31 mouse cellular contexts compared by ENCODE assay signal in the genomic region with DNA sequence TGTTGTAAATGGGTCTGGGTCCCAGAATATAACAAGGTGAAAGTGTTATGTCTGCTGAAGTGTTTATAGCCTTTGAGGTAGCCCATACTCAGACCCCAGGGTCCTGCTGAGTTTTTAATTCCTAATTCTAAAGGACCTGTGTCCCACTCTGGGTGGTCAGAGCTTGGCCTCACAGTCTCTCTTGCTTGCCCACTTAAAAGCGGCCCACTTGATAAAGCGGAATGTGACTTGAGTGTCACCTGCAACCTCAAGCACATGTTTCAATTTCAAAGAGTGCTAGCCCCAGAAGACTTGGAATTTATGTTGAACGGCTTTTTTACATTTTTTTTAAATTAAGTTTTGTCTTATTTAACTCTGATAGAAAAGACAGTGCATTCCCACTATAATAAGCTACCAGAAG. TPM values are rescaled to one million over a fixed set of nuclear protein-coding genes. Genes with fewer than 3 reads are reported as not detected.
DNase-seq lines count a peak whose midpoint lies in the region; ATAC-seq and TF ChIP-seq lines count a peak whose summit lies in the region.
"Had no signal": no experiment of that assay in that cellular context is flagged by ENCODE, and none has a peak within 500 bp of the region (broad histone marks: within the 10 kb centered on the region; RNA-seq: fewer than 3 reads in every experiment).

No protein-coding gene starts in this region.

- no peak for TF ChIP-seq CTCF in lung, embryonic 14.5 days (IDR thresholded peaks at IDR 0.05; ENCODE audit: low read depth)
- TF ChIP-seq CTCF in lung, adult 2 months (IDR thresholded peaks at IDR 0.05; ENCODE audit: insufficient read depth, low read length): no peak

- H3K9me3 ChIP-seq in lung, embryonic 14.5 days (ENCODE audit: low read depth, low read length): no peaks in the 10 kb centered on the region
- H3K9me3 ChIP-seq: embryonic facial prominence, embryonic 10.5 days; embryonic facial prominence, embryonic 13.5 days; forebrain, embryonic 12.5 days; forebrain, embryonic 15.5 days; heart, embryonic 10.5 days; heart, embryonic 13.5 days had no signal

- WGBS in lung, embryonic 14.5 days: 71% methylated on average over 3 of the region's 3 CpGs
- WGBS in lung, adult 2 months: 67% methylated on average over 3 of the region's 3 CpGs

- H3K27me3 ChIP-seq in lung, embryonic 14.5 days (ENCODE audit: insufficient read depth, low read length): no peaks in the 10 kb centered on the region
- H3K27me3 ChIP-seq: CH12.LX; embryonic facial prominence, embryonic 13.5 days; forebrain, embryonic 12.5 days; forebrain, embryonic 15.5 days; heart, embryonic 13.5 days had no signal

- TF ChIP-seq POLR2A in lung, adult 2 months (IDR thresholded peaks at IDR 0.05; ENCODE audit: borderline replicate concordance, extremely low read depth, low read depth, low read length): no peak

- no peak overlapping the region for H3K4me3 ChIP-seq in lung, embryonic 14.5 days (ENCODE audit: low read depth, low read length)
- no peak overlapping the region for H3K4me3 ChIP-seq in lung, adult 2 months (replicated peaks; ENCODE audit: extremely low read depth, low read depth, low read length)
- H3K4me3 ChIP-seq: embryonic facial prominence, embryonic 10.5 days; embryonic facial prominence, embryonic 13.5 days; erythroblast, embryonic 14.5 days; forebrain, embryonic 12.5 days; forebrain, embryonic 15.5 days; gastrocnemius, adult 2 months; heart, embryonic 10.5 days; heart, embryonic 13.5 days had no signal

- peak; percentile 32 for DNase-seq in lung, embryonic 14.5 days
- no peak for DNase-seq in lung, adult 2 months
- DNase-seq in lung, postnatal 10 days: peak; percentile 16
- DNase-seq in lung, postnatal 36 days: peak; percentile 29
- DNase-seq in adrenal gland, adult 18-20 months (ENCODE audit: low spot score in 2 of 2): no peak
- DNase-seq in ovary, postnatal 36 days (ENCODE audit: low spot score): no peak
- no peak for DNase-seq in MN1 (ENCODE audit: low spot score)
- DNase-seq: adrenal gland, adult 8-10 months; adrenal gland, postnatal 25 days; B cell, adult 2 months; cerebellum, adult 11-12 months; cerebellum, adult 8-10 months; cerebellum, postnatal 10 days; cerebellum, postnatal 36 days; embryo, embryonic 11 days; gastrocnemius, adult 2 months; gastrocnemius, postnatal 14 days; heart, adult 18-20 months; heart, postnatal 14 days; heart, postnatal 4 days had no signal

- H3K4me1 ChIP-seq in lung, embryonic 14.5 days (ENCODE audit: insufficient read depth): no peaks in the 10 kb centered on the region
- no peaks in the 10 kb centered on the region for H3K4me1 ChIP-seq in lung, adult 2 months (ENCODE audit: control insufficient read depth, insufficient read depth, low read length)
- H3K4me1 ChIP-seq: embryonic facial prominence, embryonic 10.5 days; embryonic facial prominence, embryonic 13.5 days; forebrain, embryonic 12.5 days; forebrain, embryonic 15.5 days; heart, embryonic 10.5 days; heart, embryonic 13.5 days had no signal

- no peak overlapping the region for H3K27ac ChIP-seq in lung, embryonic 14.5 days (ENCODE audit: low read depth)
- H3K27ac ChIP-seq: embryonic facial prominence, embryonic 10.5 days; embryonic facial prominence, embryonic 13.5 days; forebrain, embryonic 12.5 days; forebrain, embryonic 15.5 days; gastrocnemius, adult 2 months; heart, embryonic 10.5 days; heart, embryonic 13.5 days; hindbrain, embryonic 14.5 days; hindbrain, postnatal 0 days had no signal

- ATAC-seq in lung, embryonic 14.5 days (ENCODE audit: insufficient read depth): peak; percentile 56; the same call in 1 of the 2 replicates
- ATAC-seq: forebrain, embryonic 15.5 days; hindbrain, postnatal 0 days had no signal

- H3K36me3 ChIP-seq in lung, embryonic 14.5 days (ENCODE audit: insufficient read depth): no peaks in the 10 kb centered on the region
- H3K36me3 ChIP-seq: embryonic facial prominence, embryonic 10.5 days; embryonic facial prominence, embryonic 13.5 days; forebrain, embryonic 12.5 days; forebrain, embryonic 15.5 days; G1E; heart, embryonic 10.5 days; heart, embryonic 13.5 days had no signal

- H3K4me2 ChIP-seq in lung, embryonic 14.5 days: no peak overlapping the region
- H3K4me2 ChIP-seq: embryonic facial prominence, embryonic 13.5 days; forebrain, embryonic 12.5 days; forebrain, embryonic 15.5 days; heart, embryonic 13.5 days; hindbrain, embryonic 14.5 days had no signal

- H3K9ac ChIP-seq in lung, embryonic 14.5 days: no peak overlapping the region
- H3K9ac ChIP-seq: embryonic facial prominence, embryonic 13.5 days; forebrain, embryonic 12.5 days; forebrain, embryonic 15.5 days; heart, embryonic 13.5 days; hindbrain, embryonic 14.5 days had no signal

RNA-seq across cellular contexts. Expression of a gene that starts 16.1 kb away (rescaled TPM):
- 62.0 and 64.0 TPM in 2 replicates for polyA plus RNA-seq in lung, embryonic 14.5 days (2014; fragmentation: Nextera tagmentation; extraction: Ambion mirVana)
- polyA plus RNA-seq in lung, adult 2 months (2012; rRNA removed): 5.0 and 7.2 TPM in 2 replicates
- 10 to 100 TPM; 16.2 to 24.2 TPM for total RNA-seq in adrenal gland, adult 18-20 months (2021)
- total RNA-seq: CH12.LX had no signal
- polyA plus RNA-seq: G1E had no signal

Comparison
In these comparisons a context has a peak if more than half of its experiments do, and no peak if none do; other contexts are left out.
1. DNase-seq: peak in lung, embryonic 14.5 days (single experiment), lung, postnatal 10 days (single experiment) and lung, postnatal 36 days (single experiment); none in lung, adult 2 months (single experiment), adrenal gland, adult 18-20 months (0 of 2), ovary, postnatal 36 days (single experiment) and MN1 (single experiment).